10 mouse cellular contexts compared by ENCODE assay signal in genomic region chr8:115806579-115806978, GRCm38 (mm10).
DNase-seq lines count a peak whose midpoint lies in the region; ATAC-seq and TF ChIP-seq lines count a peak whose summit lies in the region.
"Had no signal": no experiment of that assay in that cellular context is flagged by ENCODE, and none has a peak within 500 bp of the region (broad histone marks: within the 10 kb centered on the region; RNA-seq: fewer than 3 reads in every experiment).

No protein-coding gene starts in this region.

- no peak overlapping the region for H3K27ac ChIP-seq in heart, embryonic 16.5 days (ENCODE audit: low read length)
- H3K27ac ChIP-seq in embryonic facial prominence, embryonic 11.5 days (replicated peaks; ENCODE audit: low read depth, low read length) = no peak overlapping the region
- peak overlapping the region; percentile 31; the same call in 1 of the 2 replicates for H3K27ac ChIP-seq in lung, embryonic 15.5 days
- no peak overlapping the region for H3K27ac ChIP-seq in liver, postnatal 0 days (ENCODE audit: low read depth)
- H3K27ac ChIP-seq in thymus, adult 2 months (ENCODE audit: control insufficient read depth, insufficient read depth, low read length) = no peak overlapping the region
- H3K27ac ChIP-seq: macrophage had no signal

- H3K9me3 ChIP-seq in heart, embryonic 16.5 days (replicated peaks; ENCODE audit: control insufficient read depth, low read length) = no peaks in the 10 kb centered on the region
- no peaks in the 10 kb centered on the region for H3K9me3 ChIP-seq in embryonic facial prominence, embryonic 11.5 days (replicated peaks; ENCODE audit: control insufficient read depth, low read length)
- no peaks in the 10 kb centered on the region for H3K9me3 ChIP-seq in lung, embryonic 15.5 days
- no peaks in the 10 kb centered on the region for H3K9me3 ChIP-seq in liver, postnatal 0 days (ENCODE audit: low read length)

- DNase-seq in heart, postnatal 25 days (ENCODE audit: low spot score) = no peak
- DNase-seq in NIH3T3 (ENCODE audit: low read depth) = peak; percentile 65
- DNase-seq in embryonic facial prominence, embryonic 11.5 days (ENCODE audit: low spot score) = peak; percentile 36
- no peak for DNase-seq in adrenal gland, adult 8-10 months
- no peak for DNase-seq in liver, postnatal 0 days
- no peak for DNase-seq in thymus, adult 2 months
- DNase-seq: adrenal gland, postnatal 25 days had no signal

- no peaks in the 10 kb centered on the region for H3K27me3 ChIP-seq in heart, embryonic 16.5 days (ENCODE audit: control insufficient read depth, insufficient read depth, low read length)
- no peaks in the 10 kb centered on the region for H3K27me3 ChIP-seq in embryonic facial prominence, embryonic 11.5 days (ENCODE audit: control insufficient read depth, insufficient read depth, low read length)
- no peaks in the 10 kb centered on the region for H3K27me3 ChIP-seq in lung, embryonic 15.5 days
- no peaks in the 10 kb centered on the region for H3K27me3 ChIP-seq in liver, postnatal 0 days (ENCODE audit: insufficient read depth, low read length)
- H3K27me3 ChIP-seq in thymus, adult 2 months (ENCODE audit: control insufficient read depth, insufficient read depth, low read length) = no peaks in the 10 kb centered on the region

- ATAC-seq in heart, embryonic 16.5 days (replicated peaks; ENCODE audit: extremely low read depth, insufficient read depth, low FRiP score) = no peak
- no peak for ATAC-seq in embryonic facial prominence, embryonic 11.5 days (replicated peaks; ENCODE audit: insufficient number of reproducible peaks, low FRiP score, low TSS enrichment, low read depth)
- peak; percentile 76 for ATAC-seq in lung, embryonic 15.5 days (ENCODE audit: borderline replicate concordance, extremely low read depth, low FRiP score, low TSS enrichment)
- ATAC-seq in liver, postnatal 0 days = no peak

- H3K4me1 ChIP-seq in heart, embryonic 16.5 days (ENCODE audit: control insufficient read depth, insufficient read depth, low read length) = no peaks in the 10 kb centered on the region; the same call in 1 of the 2 replicates
- no peaks in the 10 kb centered on the region for H3K4me1 ChIP-seq in embryonic facial prominence, embryonic 11.5 days (ENCODE audit: control insufficient read depth, insufficient read depth, low read length)
- peaks cover 12% of the 10 kb centered on the region for H3K4me1 ChIP-seq in lung, embryonic 15.5 days
- no peaks in the 10 kb centered on the region for H3K4me1 ChIP-seq in liver, postnatal 0 days (ENCODE audit: insufficient read depth)
- H3K4me1 ChIP-seq in thymus, adult 2 months (replicated peaks; ENCODE audit: control insufficient read depth, insufficient read depth, low read length) = no peaks in the 10 kb centered on the region

- H3K4me3 ChIP-seq in heart, embryonic 16.5 days (ENCODE audit: low read length) = no peak overlapping the region
- no peak overlapping the region for H3K4me3 ChIP-seq in embryonic facial prominence, embryonic 11.5 days (ENCODE audit: low read depth, low read length)
- no peak overlapping the region for H3K4me3 ChIP-seq in lung, embryonic 15.5 days
- no peak overlapping the region for H3K4me3 ChIP-seq in liver, postnatal 0 days (ENCODE audit: low read depth, low read length)
- no peak overlapping the region for H3K4me3 ChIP-seq in thymus, adult 2 months (ENCODE audit: control insufficient read depth, insufficient read depth, low read length)

- no peak for TF ChIP-seq POLR2A in thymus, adult 2 months (IDR thresholded peaks at IDR 0.05; ENCODE audit: control insufficient read depth, extremely low read depth, insufficient read depth, low read length, poor library complexity)

- intact Hi-C loops in heart, postnatal 25 days (cut with DNase I) = no loop called here

- H3K4me2 ChIP-seq in heart, embryonic 16.5 days (ENCODE audit: low read depth, low read length) = peak overlapping the region; percentile 34
- H3K4me2 ChIP-seq in embryonic facial prominence, embryonic 11.5 days (ENCODE audit: low read depth, low read length) = no peak overlapping the region
- H3K4me2 ChIP-seq in lung, embryonic 15.5 days = no peak overlapping the region
- H3K4me2 ChIP-seq in liver, postnatal 0 days (ENCODE audit: low read depth, low read length) = no peak overlapping the region

- 21% methylated on average over 9 of the region's 9 CpGs for WGBS in heart, embryonic 16.5 days
- WGBS in embryonic facial prominence, embryonic 11.5 days = 29% methylated on average over 9 of the region's 9 CpGs
- WGBS in lung, embryonic 15.5 days = 17% methylated on average over 9 of the region's 9 CpGs
- 61% methylated on average over 9 of the region's 9 CpGs for WGBS in liver, postnatal 0 days (ENCODE audit: insufficient replicate concordance)
- 92% methylated on average over 9 of the region's 9 CpGs for WGBS in thymus, adult 2 months

- TF ChIP-seq EP300 in liver, postnatal 0 days (IDR thresholded peaks at IDR 0.05; ENCODE audit: low read depth) = no peak

- no peak for TF ChIP-seq CTCF in liver, postnatal 0 days (IDR thresholded peaks at IDR 0.05; ENCODE audit: low read depth)
- no peak for TF ChIP-seq CTCF in thymus, adult 2 months (IDR thresholded peaks at IDR 0.05; ENCODE audit: borderline replicate concordance, control insufficient read depth, extremely low read depth, insufficient read depth, low read length, poor library complexity)

- no peak overlapping the region for H3K9ac ChIP-seq in heart, embryonic 16.5 days (ENCODE audit: low read length)
- no peak overlapping the region for H3K9ac ChIP-seq in embryonic facial prominence, embryonic 11.5 days (replicated peaks; ENCODE audit: low read length)
- no peak overlapping the region for H3K9ac ChIP-seq in lung, embryonic 15.5 days
- no peak overlapping the region for H3K9ac ChIP-seq in liver, postnatal 0 days (replicated peaks)

- no peaks in the 10 kb centered on the region for H3K36me3 ChIP-seq in heart, embryonic 16.5 days (ENCODE audit: control insufficient read depth, insufficient read depth)
- H3K36me3 ChIP-seq in embryonic facial prominence, embryonic 11.5 days (replicated peaks; ENCODE audit: control insufficient read depth, insufficient read depth, low read depth, low read length) = no peaks in the 10 kb centered on the region
- no peaks in the 10 kb centered on the region for H3K36me3 ChIP-seq in lung, embryonic 15.5 days
- no peaks in the 10 kb centered on the region for H3K36me3 ChIP-seq in liver, postnatal 0 days (replicated peaks; ENCODE audit: insufficient read depth, low read length)
- no peaks in the 10 kb centered on the region for H3K36me3 ChIP-seq in thymus, adult 2 months (ENCODE audit: control insufficient read depth, insufficient read depth, low read length)

Comparison
In these comparisons a context has a peak if more than half of its experiments do, and no peak if none do; other contexts are left out.
1. DNase-seq: peak in NIH3T3 (single experiment) and embryonic facial prominence, embryonic 11.5 days (single experiment); none in heart, postnatal 25 days (single experiment), adrenal gland, adult 8-10 months (single experiment), liver, postnatal 0 days (single experiment) and thymus, adult 2 months (single experiment).